Mouse (Mus musculus): ENCODE measurements at regions not wholly inside any gene's neighbourhood (a gene's known extent, or its start where the extent isn't known, plus 50 kb on each side); places are given as distances from the start of the nearest gene placed in this dataset.

DNA sequence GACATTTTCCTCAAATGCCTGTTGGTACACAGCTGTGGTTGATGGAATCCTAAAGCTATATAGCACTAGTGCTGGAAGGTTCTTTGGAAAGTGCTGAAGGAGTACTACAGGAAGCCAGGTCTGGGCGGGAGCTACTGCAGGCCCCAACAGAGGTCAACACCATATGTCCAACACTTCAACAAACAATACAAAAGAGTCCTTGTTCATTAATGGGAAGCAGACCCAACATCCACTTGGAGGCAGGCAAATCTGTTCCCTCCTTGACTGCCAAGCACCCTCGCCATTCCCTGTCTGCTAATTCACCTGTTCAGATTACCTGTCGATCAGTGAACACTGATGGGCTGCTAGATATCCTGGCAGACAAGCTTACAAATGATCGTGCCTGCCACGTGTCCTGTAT, 148.4 kb upstream of the Kbtbd8 start:
- ATAC-seq: no peak
- no peak overlapping the region for H3K4me2 ChIP-seq (ENCODE audit: low read length)
- H3K4me1 ChIP-seq (ENCODE audit: control insufficient read depth, insufficient read depth, low read length): no peaks in the 10 kb centered on the region
- no peak overlapping the region for H3K4me3 ChIP-seq (ENCODE audit: low read depth, low read length)
- no peak for DNase-seq (ENCODE audit: low spot score)
- WGBS: 72% methylated on average over 5 of the region's 5 CpGs
- H3K27ac ChIP-seq (ENCODE audit: low read depth, low read length): no peak overlapping the region
- H3K9me3 ChIP-seq (replicated peaks; ENCODE audit: control insufficient read depth, low read length): no peaks in the 10 kb centered on the region
- no peaks in the 10 kb centered on the region for H3K27me3 ChIP-seq (replicated peaks; ENCODE audit: control insufficient read depth, insufficient read depth, low read length)
- H3K9ac ChIP-seq (ENCODE audit: low read length): no peak overlapping the region
- H3K36me3 ChIP-seq (ENCODE audit: control insufficient read depth, insufficient read depth, low read length): no peaks in the 10 kb centered on the region

DNA sequence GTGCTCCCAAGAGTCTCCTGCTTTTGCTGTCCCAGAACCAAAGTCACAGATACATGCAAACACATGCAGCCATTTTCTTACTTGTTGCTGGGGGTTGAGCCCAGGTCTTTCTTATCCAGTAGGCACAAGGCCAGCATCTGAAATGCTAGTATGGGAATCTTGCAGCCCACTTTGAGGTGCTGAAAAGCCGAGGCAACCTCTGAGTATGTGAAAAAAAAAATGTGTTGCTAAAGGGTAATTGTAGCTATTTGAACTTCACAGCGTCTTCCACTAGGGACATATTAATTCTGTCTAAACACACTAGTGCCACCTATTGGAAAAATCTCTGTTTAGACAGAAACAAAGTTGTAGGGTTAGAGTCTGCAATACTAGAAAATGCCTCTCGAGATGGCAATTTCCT, 150.1 kb upstream of the Kbtbd8 start:
- Histone ChIP-seq H3K27ac (ENCODE audit: low read depth, low read length) (no peak overlapping the region), H3K4me2 (ENCODE audit: low read length) (no peak overlapping the region), H3K4me3 (ENCODE audit: low read depth, low read length) (no peak overlapping the region), H3K27me3 (replicated peaks; ENCODE audit: control insufficient read depth, insufficient read depth, low read length) (no peaks in the 10 kb centered on the region), H3K36me3 (ENCODE audit: control insufficient read depth, insufficient read depth, low read length) (no peaks in the 10 kb centered on the region), H3K4me1 (ENCODE audit: control insufficient read depth, insufficient read depth, low read length) (no peaks in the 10 kb centered on the region), H3K9me3 (replicated peaks; ENCODE audit: control insufficient read depth, low read length) (no peaks in the 10 kb centered on the region), H3K9ac (ENCODE audit: low read length) (no peak overlapping the region)
- ATAC-seq: no peak
- WGBS: 3% methylated on average over 3 of the region's 3 CpGs
- peak; percentile 93 for DNase-seq (ENCODE audit: low spot score)

DNA sequence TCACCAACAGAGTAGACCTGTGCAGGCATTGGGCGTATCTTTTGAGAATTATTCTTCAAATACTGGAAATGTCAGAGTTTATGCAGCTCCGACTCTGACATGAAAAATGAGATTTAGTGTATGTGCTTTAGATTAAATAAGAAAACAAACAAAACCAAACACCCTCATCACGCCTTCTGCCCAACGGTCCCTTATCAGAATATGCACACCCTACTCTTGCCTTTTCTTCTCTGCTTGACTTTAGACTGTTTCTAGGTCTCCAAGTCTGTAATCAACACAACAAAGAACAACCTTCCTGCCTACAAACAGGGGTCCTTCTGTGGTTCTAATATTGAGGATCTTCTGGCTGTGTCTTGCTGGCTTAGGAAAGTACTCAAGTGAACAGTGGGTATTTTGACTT, 153.8 kb upstream of the Kbtbd8 start:
- 94% methylated on average over 4 of the region's 4 CpGs for WGBS
- Histone ChIP-seq H3K4me2 (ENCODE audit: low read length) (no peak overlapping the region), H3K4me1 (ENCODE audit: control insufficient read depth, insufficient read depth, low read length) (no peaks in the 10 kb centered on the region; the same call in 1 of the 2 replicates), H3K9ac (ENCODE audit: low read length) (no peak overlapping the region), H3K9me3 (replicated peaks; ENCODE audit: control insufficient read depth, low read length) (no peaks in the 10 kb centered on the region), H3K4me3 (ENCODE audit: low read depth, low read length) (no peak overlapping the region), H3K27ac (ENCODE audit: low read depth, low read length) (no peak overlapping the region), H3K36me3 (ENCODE audit: control insufficient read depth, insufficient read depth, low read length) (no peaks in the 10 kb centered on the region), H3K27me3 (replicated peaks; ENCODE audit: control insufficient read depth, insufficient read depth, low read length) (no peaks in the 10 kb centered on the region)
- no peak for DNase-seq (ENCODE audit: low spot score)
- ATAC-seq: no peak

DNA sequence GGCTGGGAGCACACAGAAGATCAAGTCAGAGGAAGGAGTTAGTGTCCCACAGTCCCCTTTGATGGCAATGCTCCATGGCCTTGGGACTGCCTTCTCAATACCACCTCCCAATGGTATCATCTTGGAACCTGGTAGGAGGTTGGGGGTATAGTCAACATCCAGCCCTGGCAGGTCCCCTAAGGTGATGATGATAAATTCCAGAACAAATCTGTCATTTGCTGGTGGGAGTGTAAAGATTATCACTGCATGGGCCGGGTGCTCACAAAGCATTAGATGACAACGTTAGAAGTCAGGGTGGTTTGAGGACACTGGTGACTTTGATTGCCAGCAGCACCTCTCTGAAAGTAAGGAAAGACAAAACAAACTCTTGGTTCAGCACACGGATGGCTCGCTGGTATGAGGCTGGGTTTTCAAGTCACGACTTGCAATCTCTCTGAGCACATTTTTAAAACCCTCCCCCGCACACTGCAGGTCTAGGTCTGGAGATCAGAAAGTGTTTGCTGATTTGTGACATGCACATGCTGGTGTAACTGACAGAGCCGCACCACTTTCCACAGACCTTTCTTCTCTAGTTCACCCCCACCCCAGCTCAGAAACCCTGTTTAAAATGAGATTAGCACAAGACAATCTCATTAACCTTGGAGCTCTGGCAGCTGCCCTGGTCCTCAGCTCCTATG, 154.5 kb upstream of the Kbtbd8 start:
- 81% methylated on average over 7 of the region's 7 CpGs for WGBS
- no peaks in the 10 kb centered on the region for H3K27me3 ChIP-seq (replicated peaks; ENCODE audit: control insufficient read depth, insufficient read depth, low read length)
- H3K36me3 ChIP-seq (ENCODE audit: control insufficient read depth, insufficient read depth, low read length): no peaks in the 10 kb centered on the region
- H3K4me3 ChIP-seq (ENCODE audit: low read depth, low read length): no peak overlapping the region
- H3K4me2 ChIP-seq (ENCODE audit: low read length): no peak overlapping the region
- no peak overlapping the region for H3K9ac ChIP-seq (ENCODE audit: low read length)
- H3K4me1 ChIP-seq (ENCODE audit: control insufficient read depth, insufficient read depth, low read length): peaks cover 2% of the 10 kb centered on the region; the same call in 1 of the 2 replicates
- no peaks in the 10 kb centered on the region for H3K9me3 ChIP-seq (replicated peaks; ENCODE audit: control insufficient read depth, low read length)
- H3K27ac ChIP-seq (ENCODE audit: low read depth, low read length): no peak overlapping the region
- ATAC-seq: no peak
- no peak for DNase-seq (ENCODE audit: low spot score)

DNA sequence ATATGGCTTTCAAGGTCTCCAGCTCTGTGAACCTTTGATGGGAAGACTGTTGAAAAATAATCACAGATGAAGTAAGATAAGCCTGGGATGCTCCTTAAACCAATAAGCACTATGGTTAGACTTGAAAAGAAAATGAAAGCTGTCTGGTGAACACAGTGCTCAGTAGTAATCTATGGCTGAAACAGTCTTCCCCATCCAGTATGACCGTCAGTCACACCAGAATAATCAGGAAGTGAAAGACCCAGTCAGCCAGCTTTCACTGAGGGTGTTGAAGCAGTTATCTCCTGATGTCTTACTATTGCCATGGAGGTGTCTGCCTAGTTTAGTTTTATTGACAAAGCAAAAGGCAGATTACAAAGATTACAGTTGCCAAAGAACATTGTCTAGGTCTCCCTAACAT, 155.2 kb upstream of the Kbtbd8 start:
- 85% methylated on average over 1 of the region's 1 CpGs for WGBS

DNA sequence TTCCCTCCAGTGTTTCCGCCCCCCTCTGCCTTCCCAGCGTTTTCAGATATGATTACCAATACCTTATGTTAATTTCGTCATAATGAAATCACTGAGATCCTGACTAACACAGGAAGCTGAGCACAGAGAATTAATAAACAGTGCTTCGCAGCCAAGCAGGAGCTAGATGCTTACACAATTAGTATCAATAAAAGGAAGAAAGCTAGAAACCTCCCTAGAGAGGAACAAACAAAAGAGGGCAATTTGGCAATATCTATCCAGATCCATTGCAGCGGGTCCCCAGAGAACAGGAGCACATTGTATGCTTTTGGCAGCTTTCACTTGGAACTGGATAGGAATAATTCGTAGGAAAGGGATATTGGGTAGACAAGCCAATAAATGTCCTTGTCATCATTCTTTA, 159.1 kb upstream of the Kbtbd8 start:
- Histone ChIP-seq H3K36me3 (ENCODE audit: control insufficient read depth, insufficient read depth, low read length) (no peaks in the 10 kb centered on the region), H3K27me3 (replicated peaks; ENCODE audit: control insufficient read depth, insufficient read depth, low read length) (no peaks in the 10 kb centered on the region), H3K4me3 (ENCODE audit: low read depth, low read length) (no peak overlapping the region), H3K9me3 (replicated peaks; ENCODE audit: control insufficient read depth, low read length) (no peaks in the 10 kb centered on the region), H3K9ac (ENCODE audit: low read length) (no peak overlapping the region), H3K27ac (ENCODE audit: low read depth, low read length) (no peak overlapping the region), H3K4me2 (ENCODE audit: low read length) (no peak overlapping the region), H3K4me1 (ENCODE audit: control insufficient read depth, insufficient read depth, low read length) (peaks cover 2% of the 10 kb centered on the region; the same call in 1 of the 2 replicates)
- WGBS: 56% methylated on average over 6 of the region's 6 CpGs
- DNase-seq (ENCODE audit: low spot score) (peak; percentile 55), ATAC-seq (no peak)

More for the DNA sequence above, 155.2 kb upstream of the Kbtbd8 start:
- Histone ChIP-seq H3K27me3 (replicated peaks; ENCODE audit: control insufficient read depth, insufficient read depth, low read length) (no peaks in the 10 kb centered on the region), H3K36me3 (ENCODE audit: control insufficient read depth, insufficient read depth, low read length) (no peaks in the 10 kb centered on the region), H3K4me1 (ENCODE audit: control insufficient read depth, insufficient read depth, low read length) (peaks cover 2% of the 10 kb centered on the region; the same call in 1 of the 2 replicates), H3K4me3 (ENCODE audit: low read depth, low read length) (no peak overlapping the region), H3K9ac (ENCODE audit: low read length) (no peak overlapping the region), H3K27ac (ENCODE audit: low read depth, low read length) (no peak overlapping the region), H3K9me3 (replicated peaks; ENCODE audit: control insufficient read depth, low read length) (no peaks in the 10 kb centered on the region), H3K4me2 (ENCODE audit: low read length) (no peak overlapping the region)
- DNase-seq (ENCODE audit: low spot score) (no peak), ATAC-seq (no peak)

DNA sequence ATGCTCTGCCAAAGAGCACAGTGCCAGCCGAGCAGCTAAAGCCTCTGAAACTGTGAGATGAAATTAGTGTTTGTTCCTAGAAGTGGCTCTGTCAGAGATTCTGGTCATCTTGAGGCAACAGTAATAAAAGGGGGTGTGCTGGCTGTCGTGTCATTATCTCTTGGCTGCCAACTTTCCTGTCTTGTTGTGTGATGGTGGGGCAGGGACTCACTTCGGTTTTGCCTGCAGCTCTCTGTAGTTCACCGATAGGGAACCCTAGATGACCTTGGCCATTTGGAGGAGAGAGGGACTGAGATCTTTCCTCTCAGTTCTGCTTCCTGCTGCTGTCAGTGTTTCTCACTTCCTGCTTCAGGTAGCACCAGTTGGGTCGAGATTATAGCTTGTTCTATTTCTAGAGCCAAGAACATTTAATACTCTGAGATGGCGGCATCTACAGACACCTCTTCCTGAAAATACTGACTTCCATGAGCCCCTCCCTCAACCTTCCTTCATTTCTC, 159.8 kb upstream of the Kbtbd8 start:
- no peaks in the 10 kb centered on the region for H3K27me3 ChIP-seq (replicated peaks; ENCODE audit: control insufficient read depth, insufficient read depth, low read length)
- no peak overlapping the region for H3K4me3 ChIP-seq (ENCODE audit: low read depth, low read length)
- peaks cover 2% of the 10 kb centered on the region; the same call in 1 of the 2 replicates for H3K4me1 ChIP-seq (ENCODE audit: control insufficient read depth, insufficient read depth, low read length)
- no peaks in the 10 kb centered on the region for H3K9me3 ChIP-seq (replicated peaks; ENCODE audit: control insufficient read depth, low read length)
- H3K4me2 ChIP-seq (ENCODE audit: low read length): no peak overlapping the region
- no peak overlapping the region for H3K9ac ChIP-seq (ENCODE audit: low read length)
- WGBS: 92% methylated on average over 6 of the region's 6 CpGs
- no peak overlapping the region for H3K27ac ChIP-seq (ENCODE audit: low read depth, low read length)
- ATAC-seq (no peak), DNase-seq (ENCODE audit: low spot score) (no peak)
- H3K36me3 ChIP-seq (ENCODE audit: control insufficient read depth, insufficient read depth, low read length): no peaks in the 10 kb centered on the region

DNA sequence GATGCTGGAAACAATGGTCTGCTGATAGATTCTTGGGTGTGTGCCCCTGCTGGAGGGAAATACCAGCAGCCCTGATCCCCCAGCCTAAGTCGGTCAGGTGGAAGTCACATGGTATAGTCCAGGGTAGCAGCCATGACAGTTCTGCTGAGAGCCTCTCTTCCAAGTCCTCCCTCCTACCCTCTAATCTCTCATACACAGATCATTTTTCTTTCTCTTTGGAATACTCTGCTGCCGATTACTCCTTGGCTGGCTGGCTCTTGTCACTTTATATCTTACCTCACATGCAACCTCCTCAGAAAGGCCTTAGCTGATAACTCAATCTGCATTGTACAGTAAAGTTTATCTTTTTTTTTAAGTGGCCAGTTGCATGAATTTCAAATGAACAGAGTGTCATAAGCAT, 162.5 kb upstream of the Kbtbd8 start:
- Histone ChIP-seq H3K9ac (ENCODE audit: low read length) (no peak overlapping the region), H3K27me3 (replicated peaks; ENCODE audit: control insufficient read depth, insufficient read depth, low read length) (no peaks in the 10 kb centered on the region), H3K4me1 (ENCODE audit: control insufficient read depth, insufficient read depth, low read length) (peaks cover 2% of the 10 kb centered on the region; the same call in 1 of the 2 replicates), H3K27ac (ENCODE audit: low read depth, low read length) (no peak overlapping the region), H3K36me3 (ENCODE audit: control insufficient read depth, insufficient read depth, low read length) (no peaks in the 10 kb centered on the region), H3K9me3 (replicated peaks; ENCODE audit: control insufficient read depth, low read length) (no peaks in the 10 kb centered on the region), H3K4me2 (ENCODE audit: low read length) (no peak overlapping the region), H3K4me3 (ENCODE audit: low read depth, low read length) (no peak overlapping the region)
- 82% methylated on average over 2 of the region's 2 CpGs for WGBS
- DNase-seq (ENCODE audit: low spot score) (no peak), ATAC-seq (no peak)

DNA sequence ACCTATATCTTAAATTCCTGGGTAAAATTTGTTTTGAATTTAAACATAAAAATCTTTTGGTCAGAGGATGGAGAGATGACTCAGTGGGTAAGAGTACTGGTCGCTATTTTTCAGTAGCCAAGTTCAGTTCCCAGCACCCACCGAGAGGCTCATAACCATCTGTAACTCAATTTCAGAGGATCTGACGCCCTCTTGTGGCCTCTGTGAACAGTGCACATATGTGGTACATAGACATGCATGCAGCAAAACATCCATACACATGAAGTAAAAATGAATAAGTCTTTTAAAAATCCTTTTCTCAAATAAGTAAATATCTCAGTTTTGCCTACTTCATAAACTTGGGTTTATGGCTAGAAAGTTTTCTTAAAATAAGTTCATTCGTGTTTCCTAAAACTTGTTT, 163.4 kb upstream of the Kbtbd8 start:
- H3K4me2 ChIP-seq (ENCODE audit: low read length): no peak overlapping the region
- 84% methylated on average over 4 of the region's 4 CpGs for WGBS
- peaks cover 2% of the 10 kb centered on the region; the same call in 1 of the 2 replicates for H3K4me1 ChIP-seq (ENCODE audit: control insufficient read depth, insufficient read depth, low read length)
- no peak for DNase-seq (ENCODE audit: low spot score)
- H3K36me3 ChIP-seq (ENCODE audit: control insufficient read depth, insufficient read depth, low read length): no peaks in the 10 kb centered on the region
- no peak overlapping the region for H3K27ac ChIP-seq (ENCODE audit: low read depth, low read length)
- no peaks in the 10 kb centered on the region for H3K27me3 ChIP-seq (replicated peaks; ENCODE audit: control insufficient read depth, insufficient read depth, low read length)
- no peak overlapping the region for H3K9ac ChIP-seq (ENCODE audit: low read length)
- no peak overlapping the region for H3K4me3 ChIP-seq (ENCODE audit: low read depth, low read length)
- no peaks in the 10 kb centered on the region for H3K9me3 ChIP-seq (replicated peaks; ENCODE audit: control insufficient read depth, low read length)
- no peak for ATAC-seq
